Mouse (Mus musculus) MEL (cell line): ENCODE data around the gene Wdr91.

Experiments used
- ELF1 ChIP-seq: IDR thresholded peaks from 2 replicates; pipeline ENCODE4 v1.6.1; 2014; ENCODE audit warnings: low read depth, mild to moderate bottlenecking, inconsistent platforms, low read length, improper control_type of control experiment, moderate library complexity
- EP300 ChIP-seq, 2 experiments: IDR thresholded peaks; 2 replicates each; pipeline ENCODE4 v1.6.1; 2011; ENCODE audit warnings: improper control_type of control experiment in 2 of 2, low read length in 2 of 2, low read depth in 1 of 2, mild to moderate bottlenecking in 1 of 2

- TF ChIP-seq EP300 (IDR thresholded peaks at IDR 0.05; ENCODE audit: low read depth in 1 of 2, low read length in 2 of 2) (no peak), ELF1 (no peak)
Observed at GRCm38 (mm10) chr6:34920631-34921030, 10.0 kb upstream of the Wdr91 start.
